Mouse (Mus musculus): ENCODE measurements around the gene Slitrk4. TPM values are rescaled to one million over a fixed set of nuclear protein-coding genes. Genes with fewer than 3 reads are reported as not detected.

Gene Slitrk4
- total RNA-seq (2017) = not detected in 2 replicates

DNA sequence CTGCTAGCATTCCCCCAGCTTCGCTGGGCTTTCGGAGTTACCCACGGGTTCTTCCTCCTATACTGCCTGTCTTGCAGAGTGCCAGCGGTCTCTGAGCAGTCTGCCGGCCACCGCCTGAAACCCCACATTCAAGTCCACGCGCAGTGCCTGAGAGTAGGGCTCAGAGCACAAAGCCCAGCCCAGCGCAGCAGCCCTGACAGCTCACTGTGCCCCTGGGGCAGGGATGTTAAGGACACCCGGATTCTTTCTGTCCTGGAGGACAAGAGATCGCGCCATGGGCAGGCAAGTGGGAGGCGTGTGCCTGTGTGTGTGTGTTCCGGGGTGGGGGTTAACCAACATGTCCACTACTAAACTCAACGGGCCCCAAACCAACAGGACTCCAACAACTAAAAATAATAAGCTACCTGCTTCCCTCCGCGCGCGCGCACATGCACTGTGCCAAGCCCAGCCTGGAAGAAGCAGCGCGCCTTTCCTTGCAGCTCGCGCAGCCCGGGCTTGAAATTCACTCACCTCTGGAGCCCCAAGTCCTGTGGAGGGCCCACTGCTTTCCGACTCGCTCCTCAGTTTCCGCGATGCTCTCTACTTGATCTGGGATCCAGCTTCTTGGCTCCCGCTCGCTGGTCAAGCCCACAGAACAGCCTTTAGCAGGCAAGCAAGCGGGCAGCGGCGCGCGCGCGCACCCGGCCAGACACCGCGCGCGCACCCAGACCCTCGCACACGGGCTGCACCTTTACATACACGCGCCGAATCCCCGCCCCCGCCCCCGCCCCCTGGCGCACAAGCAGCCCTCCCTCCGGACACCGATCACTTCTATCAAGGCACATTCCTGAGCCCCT lies at the start of gene Slitrk4:
Gene Slitrk4, minus strand, starts transcription at position 707 of the 836 bp plus-strand sequence.
- ATAC-seq (replicated peaks; ENCODE audit: low read depth, poor library complexity, severe bottlenecking) = no peak

DNA sequence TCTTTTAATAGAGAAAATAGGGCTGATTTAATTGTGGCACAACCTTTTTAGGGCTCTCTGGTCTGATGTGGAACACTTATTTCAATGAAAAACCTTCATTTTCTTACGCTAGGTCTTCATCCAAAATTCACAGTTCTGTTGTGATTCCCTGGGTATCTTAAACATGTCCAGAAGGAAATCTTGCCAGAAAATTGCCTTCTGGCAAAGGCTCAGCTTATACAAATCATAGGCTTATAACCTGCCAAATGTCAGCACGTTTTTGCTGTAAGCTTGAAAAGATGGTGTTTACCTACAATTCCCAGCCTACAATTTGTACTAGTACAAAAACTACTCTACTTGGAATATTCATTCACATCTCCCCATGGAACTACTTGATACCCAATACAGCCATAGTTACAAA lies 42.7 kb upstream of the Slitrk4 start:
- ATAC-seq (replicated peaks; ENCODE audit: low read depth, poor library complexity, severe bottlenecking) = no peak

- no peak for ATAC-seq (replicated peaks; ENCODE audit: low read depth, poor library complexity, severe bottlenecking)
Measured at GRCm38 (mm10) chrX:64277991-64278301, 1.1 kb upstream of the Slitrk4 start.

DNA sequence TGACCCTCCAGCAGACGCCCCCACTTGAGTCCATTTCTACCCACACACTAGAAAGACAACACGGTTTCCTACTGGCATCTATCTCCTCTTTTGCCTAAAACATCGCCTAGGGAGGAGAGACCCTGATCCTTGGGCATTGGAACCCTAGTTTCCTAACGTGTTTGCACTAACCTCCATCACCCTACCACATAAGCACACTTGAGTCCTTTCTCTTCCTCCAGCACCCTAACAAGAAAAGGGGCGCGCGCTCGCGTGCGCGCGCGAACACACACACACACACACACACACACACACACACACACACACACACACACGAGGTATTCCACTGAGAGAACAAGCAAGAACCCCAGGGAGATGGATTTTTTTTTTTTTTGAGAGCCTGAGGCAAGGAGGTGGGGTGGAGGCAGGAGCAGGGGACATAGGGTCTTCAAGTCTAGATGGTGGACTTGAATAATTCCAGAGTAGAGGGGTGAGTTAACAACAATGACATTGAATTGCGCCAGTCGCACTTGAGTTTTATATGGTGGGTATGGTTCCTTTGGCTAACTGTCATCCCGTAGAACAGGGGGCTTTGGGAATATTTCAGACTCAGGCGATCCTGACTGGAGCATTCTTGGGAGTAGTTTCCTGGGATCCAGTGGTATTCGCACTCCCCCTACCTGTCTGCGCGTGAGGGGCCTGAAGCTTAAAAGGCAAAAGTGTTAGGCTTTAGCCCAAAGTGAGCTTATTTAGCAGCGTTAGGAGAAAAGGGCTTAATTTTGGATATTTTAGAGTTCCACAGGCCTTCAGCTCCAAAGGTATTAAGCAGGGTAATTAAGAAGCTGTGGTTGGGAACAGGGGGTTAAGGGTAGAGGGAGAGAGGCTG lies 562 bp upstream of the Slitrk4 start:
- ATAC-seq (replicated peaks; ENCODE audit: low read depth, poor library complexity, severe bottlenecking) = no peak

GRCm38 (mm10) chrX:64275501-64276289 lies 1.1 kb downstream of the Slitrk4 start:
- ATAC-seq (replicated peaks; ENCODE audit: low read depth, poor library complexity, severe bottlenecking) = no peak

DNA sequence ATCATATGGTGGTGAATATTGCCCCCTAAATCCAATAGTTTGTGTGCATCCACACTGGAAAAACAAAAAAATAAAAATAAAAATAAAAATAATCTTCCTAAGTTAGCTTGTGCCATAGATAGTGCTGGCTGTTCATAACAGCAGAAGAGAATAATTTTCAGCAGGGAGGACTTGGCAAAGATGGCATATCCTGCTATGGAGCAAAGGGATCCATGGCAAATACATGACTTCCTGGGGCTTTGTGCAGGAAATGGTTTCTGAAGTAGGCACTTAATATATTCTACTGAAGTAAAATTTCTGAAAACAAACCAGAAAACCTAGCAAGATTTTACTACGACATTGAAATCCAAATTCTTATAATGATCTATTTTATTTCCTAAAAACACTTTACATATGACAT lies 13.3 kb downstream of the Slitrk4 start:
- ATAC-seq (replicated peaks; ENCODE audit: low read depth, poor library complexity, severe bottlenecking) = no peak

Other genes starting within 250 kb of the Slitrk4 start
- gene Gm6760, start 124.8 kb downstream of the Slitrk4 start, total RNA-seq (2017) = not detected in 2 replicates
- not detected in 2 replicates for gene 3830417A13Rik, start 103.4 kb downstream of the Slitrk4 start, total RNA-seq (2017)

All from common myeloid progenitor, adult 5-6 weeks (primary cell).